Mouse (Mus musculus) CH12.LX (cell line): ENCODE results near the gene Plrg1.

Source experiments
- CTCF ChIP-seq, 2 experiments: IDR thresholded peaks in 1 of 2; conservative IDR thresholded peaks in 1 of 2; 2 replicates each; pipeline ENCODE4 v1.5.1; 2011 to 2012; ENCODE audit warnings: low read depth in 2 of 2, low read length in 2 of 2, improper control_type of control experiment in 1 of 2, inconsistent platforms in 1 of 2, mild to moderate bottlenecking in 1 of 2, moderate library complexity in 1 of 2
- KAT2A ChIP-seq: IDR thresholded peaks from 2 replicates; pipeline ENCODE4 v1.6.1; 2012; ENCODE audit warnings: low read length, improper control_type of control experiment, inconsistent platforms; ENCODE audit not compliant: insufficient replicate concordance
- MYC ChIP-seq: IDR thresholded peaks from 2 replicates; pipeline ENCODE4 v1.6.1; 2011; ENCODE audit warnings: low read depth, mild to moderate bottlenecking, improper control_type of control experiment, low read length
- SMC3 ChIP-seq: IDR thresholded peaks from 2 replicates; pipeline ENCODE4 v1.6.1; 2011; ENCODE audit warnings: low read depth, low read length, improper control_type of control experiment
- TCF12 ChIP-seq: IDR thresholded peaks from 2 replicates; pipeline ENCODE4 v1.6.1; 2014; ENCODE audit warnings: low read depth, mild to moderate bottlenecking, inconsistent platforms, low read length, improper control_type of control experiment
- USF2 ChIP-seq: conservative IDR thresholded peaks from 2 replicates; pipeline ENCODE4 v1.6.1; 2011; ENCODE audit warnings: low read depth, low read length, improper control_type of control experiment
- ZKSCAN1 ChIP-seq: IDR thresholded peaks from 2 replicates; pipeline ENCODE4 v1.6.1; 2012; ENCODE audit warnings: low read depth, inconsistent platforms, low read length, improper control_type of control experiment, borderline replicate concordance

GRCm38 (mm10) chr3:83010291-83010690 lies 45.0 kb upstream of the Plrg1 start:
- TF ChIP-seq TCF12 (no peak), SMC3 (no peak), KAT2A (no peak), CTCF (conservative IDR thresholded peaks at IDR 0.05 in 1 of 2, IDR thresholded peaks at IDR 0.05 in 1 of 2; ENCODE audit: low read depth in 2 of 2, low read length in 2 of 2) (no peak), USF2 (no peak), ZKSCAN1 (no peak), MYC (no peak)
